Mouse (Mus musculus) erythroblast, embryonic 14.5 days (primary cell): Measurements from ENCODE around the gene Mpp5. TPM values are rescaled to one million over a fixed set of nuclear protein-coding genes. Genes with fewer than 3 reads are reported as not detected.

ENCODE experiments used
- H3K27me3 ChIP-seq: 2 replicates; pipeline ENCODE4 v1.6.1; 2012; ENCODE audit warnings: inconsistent platforms; ENCODE audit not compliant: control insufficient read depth
- H3K36me3 ChIP-seq: 2 replicates; pipeline ENCODE4 v1.6.1; 2012; ENCODE audit warnings: mild to moderate bottlenecking, inconsistent platforms; ENCODE audit not compliant: control insufficient read depth
- H3K4me1 ChIP-seq: 2 replicates; pipeline ENCODE4 v1.6.1; 2012; ENCODE audit warnings: inconsistent platforms; ENCODE audit not compliant: control insufficient read depth
- H3K4me3 ChIP-seq: replicated peaks from 2 replicates; pipeline ENCODE3; 2012; ENCODE audit warnings: moderate library complexity, mild to moderate bottlenecking, inconsistent platforms
- H3K9me3 ChIP-seq: 2 replicates; pipeline ENCODE4 v1.6.1; 2012; ENCODE audit warnings: low read length, inconsistent platforms, mixed read lengths; ENCODE audit not compliant: control insufficient read depth
- GATA1 ChIP-seq: IDR thresholded peaks from 2 replicates; pipeline ENCODE4 v1.6.1; 2012; ENCODE audit warnings: low read length, inconsistent platforms, mixed read lengths
- TAL1 ChIP-seq: IDR thresholded peaks from 3 replicates; pipeline ENCODE4 v1.6.1; 2012; ENCODE audit warnings: low read length, inconsistent platforms, mixed read lengths
- polyA plus RNA-seq: library from polyadenylated mRNA; stranded (reverse); fragments of >175 nt; gene quantifications from 2 replicates; pipeline ENCODE4 v1.2.3, GENCODE M21; 2012

Gene Mpp5
- polyA plus RNA-seq, 1 experiment: 0.05 TPM

- no peak overlapping the region for H3K4me3 ChIP-seq
Measured at GRCm38 (mm10) chr12:78814437-78814836, 65.7 kb downstream of the Mpp5 start.

GRCm38 (mm10) chr12:78834496-78834895 lies 85.8 kb downstream of the Mpp5 start:
- no peaks in the 10 kb centered on the region for H3K9me3 ChIP-seq
- H3K4me3 ChIP-seq: no peak overlapping the region
- no peak for TF ChIP-seq GATA1
- no peak for TF ChIP-seq TAL1
- peaks cover 86% of the 10 kb centered on the region for H3K36me3 ChIP-seq
- no peaks in the 10 kb centered on the region for H3K27me3 ChIP-seq
- peaks cover 6% of the 10 kb centered on the region for H3K4me1 ChIP-seq

More at GRCm38 (mm10) chr12:78814437-78814836, 65.7 kb downstream of the Mpp5 start:
- no peaks in the 10 kb centered on the region for H3K4me1 ChIP-seq
- no peaks in the 10 kb centered on the region for H3K27me3 ChIP-seq
- no peak for TF ChIP-seq GATA1
- no peak for TF ChIP-seq TAL1
- H3K36me3 ChIP-seq: peaks cover 15% of the 10 kb centered on the region
- H3K9me3 ChIP-seq: no peaks in the 10 kb centered on the region

GRCm38 (mm10) chr12:78839906-78840305 lies 91.2 kb downstream of the Mpp5 start:
- H3K4me1 ChIP-seq: peaks cover 4% of the 10 kb centered on the region
- peaks cover 91% of the 10 kb centered on the region for H3K36me3 ChIP-seq
- no peaks in the 10 kb centered on the region for H3K9me3 ChIP-seq
- H3K27me3 ChIP-seq: no peaks in the 10 kb centered on the region
- H3K4me3 ChIP-seq: no peak overlapping the region
- TF ChIP-seq TAL1 (no peak), GATA1 (no peak)

GRCm38 (mm10) chr12:78842429-78842828 lies 93.7 kb downstream of the Mpp5 start:
- Histone ChIP-seq H3K27me3 (no peaks in the 10 kb centered on the region), H3K4me3 (no peak overlapping the region), H3K9me3 (no peaks in the 10 kb centered on the region), H3K4me1 (no peaks in the 10 kb centered on the region), H3K36me3 (peaks cover 79% of the 10 kb centered on the region)
- TF ChIP-seq TAL1: no peak
- no peak for TF ChIP-seq GATA1

- Histone ChIP-seq H3K36me3 (peaks cover 57% of the 10 kb centered on the region), H3K9me3 (no peaks in the 10 kb centered on the region), H3K27me3 (no peaks in the 10 kb centered on the region), H3K4me1 (no peaks in the 10 kb centered on the region), H3K4me3 (no peak overlapping the region)
- no peak for TF ChIP-seq TAL1
- TF ChIP-seq GATA1: no peak
Measured at GRCm38 (mm10) chr12:78848246-78848645, 99.5 kb downstream of the Mpp5 start.

GRCm38 (mm10) chr12:78860921-78861495 lies 112.3 kb downstream of the Mpp5 start:
- Histone ChIP-seq H3K36me3 (peaks cover 36% of the 10 kb centered on the region), H3K27me3 (no peaks in the 10 kb centered on the region), H3K4me1 (peaks cover 47% of the 10 kb centered on the region), H3K4me3 (peak overlapping the region; percentile 78), H3K9me3 (no peaks in the 10 kb centered on the region)
- TF ChIP-seq TAL1 (no peak), GATA1 (no peak)

GRCm38 (mm10) chr12:78861496-78862253 lies 113.0 kb downstream of the Mpp5 start, which contains the start of the genes Atp6v1d and Eif2s1:
Gene Atp6v1d, minus strand, starts transcription at chr12:78861638.
Gene Eif2s1, plus strand, starts transcription at chr12:78861819.
- Histone ChIP-seq H3K4me3 (peak within 1 kb of the TSS; percentile 78), H3K27me3 (no peaks in the 10 kb centered on the region), H3K9me3 (no peaks in the 10 kb centered on the region), H3K36me3 (peaks cover 38% of the 10 kb centered on the region), H3K4me1 (peaks cover 47% of the 10 kb centered on the region)
- TF ChIP-seq GATA1 (no peak), TAL1 (no peak)

GRCm38 (mm10) chr12:78862254-78862730 lies 113.6 kb downstream of the Mpp5 start:
- H3K4me3 ChIP-seq: peak overlapping the region; percentile 78
- no peaks in the 10 kb centered on the region for H3K27me3 ChIP-seq
- peaks cover 47% of the 10 kb centered on the region for H3K4me1 ChIP-seq
- no peaks in the 10 kb centered on the region for H3K9me3 ChIP-seq
- TF ChIP-seq TAL1: no peak
- no peak for TF ChIP-seq GATA1
- H3K36me3 ChIP-seq: peaks cover 41% of the 10 kb centered on the region

GRCm38 (mm10) chr12:78865434-78865833 lies 116.7 kb downstream of the Mpp5 start:
- Histone ChIP-seq H3K4me1 (peaks cover 34% of the 10 kb centered on the region), H3K9me3 (no peaks in the 10 kb centered on the region), H3K4me3 (no peak overlapping the region), H3K36me3 (peaks cover 59% of the 10 kb centered on the region), H3K27me3 (no peaks in the 10 kb centered on the region)
- TF ChIP-seq GATA1: no peak
- TF ChIP-seq TAL1: no peak
